Mouse (Mus musculus) ES-Bruce4 (cell line): ENCODE results near the gene Elf2.

Experiments
- CTCF ChIP-seq: IDR thresholded peaks from one replicate; pipeline ENCODE4 v1.8.1; 2011; ENCODE audit warnings: low read depth, low read length
- POLR2A ChIP-seq: IDR thresholded peaks from one replicate; pipeline ENCODE4 v1.8.1; 2011; ENCODE audit warnings: low read length; ENCODE audit not compliant: insufficient read depth

DNA sequence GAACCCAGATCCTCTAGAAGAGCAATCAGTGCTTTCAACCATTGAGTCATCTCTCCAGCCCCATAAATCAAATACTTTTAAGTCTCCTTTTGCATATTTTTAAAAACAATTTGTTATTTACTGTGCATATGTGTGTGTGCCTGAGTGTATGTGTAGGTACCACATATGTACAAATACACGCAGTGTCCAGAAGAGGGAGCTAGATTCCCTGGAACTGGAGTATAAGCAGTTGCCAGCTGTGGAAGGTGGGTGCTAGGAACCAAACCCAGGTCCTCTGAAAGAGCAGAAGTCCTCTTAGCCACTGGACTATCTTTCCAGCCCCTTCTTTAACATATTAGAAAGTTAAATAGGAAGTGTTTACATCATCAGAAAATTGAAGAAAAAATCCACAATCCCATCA lies 15.0 kb downstream of the Elf2 start:
- no peak for TF ChIP-seq CTCF
- no peak for TF ChIP-seq POLR2A
